Mouse (Mus musculus) limb, embryonic 15.5 days (tissue): ENCODE data around the gene Tcf7l1. TPM values are rescaled to one million over a fixed set of nuclear protein-coding genes. Genes with fewer than 3 reads are reported as not detected.

Source experiments
- ATAC-seq: fragments of 200-750 bp; cut with Nextera tagmentation; 2 replicates; pipeline ENCODE4 v1.8.0; 2017; ENCODE audit warnings: low read depth, moderate TSS enrichment; ENCODE audit not compliant: insufficient number of reproducible peaks, low FRiP score, low TSS enrichment
- H3K27ac ChIP-seq: fragments of 300-500 bp; sonication (generic); 2 replicates; pipeline ENCODE4 v1.5.1; 2015; ENCODE audit warnings: moderate library complexity, mild to moderate bottlenecking, inconsistent platforms
- H3K27me3 ChIP-seq: fragments of 300-500 bp; sonication (generic); 2 replicates; pipeline ENCODE4 v1.6.1; 2015; ENCODE audit warnings: inconsistent platforms
- H3K36me3 ChIP-seq: fragments of 300-500 bp; sonication (generic); 2 replicates; pipeline ENCODE4 v1.6.1; 2015; ENCODE audit warnings: inconsistent platforms
- H3K4me1 ChIP-seq: fragments of 300-500 bp; sonication (generic); 2 replicates; pipeline ENCODE4 v1.6.1; 2015; ENCODE audit warnings: inconsistent platforms
- H3K4me2 ChIP-seq: fragments of 300-500 bp; sonication (generic); 2 replicates; pipeline ENCODE4 v1.6.1; 2015; ENCODE audit warnings: mild to moderate bottlenecking, inconsistent platforms
- H3K4me3 ChIP-seq: fragments of 300-500 bp; sonication (generic); 2 replicates; pipeline ENCODE4 v1.5.1; 2015; ENCODE audit warnings: mild to moderate bottlenecking, inconsistent platforms
- H3K9ac ChIP-seq: fragments of 300-500 bp; sonication (generic); 2 replicates; pipeline ENCODE4 v1.6.1; 2015; ENCODE audit warnings: inconsistent platforms
- H3K9me3 ChIP-seq: fragments of 300-500 bp; sonication (generic); 2 replicates; pipeline ENCODE4 v1.6.1; 2016; ENCODE audit warnings: inconsistent platforms
- WGBS: fragments of 180-500 bp; shearing (Covaris S2); methylation state at CpG from one replicate; pipeline ENCODE4 v1.1.7; 2015; 5-methylcytosine and 5-hydroxymethylcytosine counted together
- polyA plus RNA-seq: library from polyadenylated mRNA; unstranded; fragments of >200 nt; fragmentation: Nextera tagmentation; extraction: Ambion mirVana; gene quantifications from 2 replicates; pipeline ENCODE4 v1.2.1, GENCODE M21; 2015

The Tcf7l1 gene
- polyA plus RNA-seq, 1 experiment from 2014 or later, result 39.0 TPM

DNA sequence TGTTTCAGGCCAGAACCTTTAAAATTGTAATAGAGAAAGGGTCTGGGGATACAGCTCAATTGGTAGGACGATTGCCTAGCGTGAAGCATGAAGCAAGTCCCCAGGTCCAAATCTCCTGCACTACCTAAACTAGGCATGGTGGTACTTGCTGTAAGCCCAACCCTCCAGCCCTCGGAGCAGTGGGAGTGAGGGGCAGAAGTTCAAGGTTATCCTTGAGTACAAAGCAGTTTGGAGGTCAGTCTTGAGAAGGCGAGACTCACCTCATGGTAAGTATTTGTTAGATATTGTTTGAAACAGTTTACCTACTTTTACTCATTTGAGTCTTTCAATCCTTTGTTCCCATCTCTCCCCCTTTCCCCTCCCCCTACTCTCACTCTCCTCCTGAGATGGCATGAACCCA is 65.9 kb downstream of the Tcf7l1 start:
- Histone ChIP-seq H3K4me3 (no peak overlapping the region), H3K36me3 (no peaks in the 10 kb centered on the region), H3K27me3 (no peaks in the 10 kb centered on the region), H3K9me3 (no peaks in the 10 kb centered on the region), H3K4me2 (no peak overlapping the region), H3K9ac (no peak overlapping the region), H3K4me1 (peaks cover 66% of the 10 kb centered on the region), H3K27ac (no peak overlapping the region)
- WGBS, result 70% methylated on average over 4 of the region's 4 CpGs
- ATAC-seq, result no peak

DNA sequence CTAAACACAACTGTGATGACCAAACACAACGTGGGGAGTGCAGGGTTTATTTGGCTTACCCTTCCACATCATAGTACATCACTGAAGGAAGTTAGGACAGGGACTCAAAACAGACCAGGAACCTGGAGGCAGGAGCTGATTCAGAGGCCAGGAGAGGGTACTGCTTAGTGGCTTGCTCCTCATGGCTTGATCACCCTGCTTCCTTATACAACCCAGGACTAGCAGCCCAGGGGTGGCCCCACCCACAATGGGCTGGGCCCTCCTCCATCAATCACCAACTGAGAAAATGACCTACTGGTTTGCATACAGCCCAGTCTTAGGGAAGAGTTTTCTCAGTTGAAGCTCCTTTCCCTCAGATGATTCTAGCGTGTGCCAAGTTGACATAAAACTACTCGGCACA is 68.2 kb downstream of the Tcf7l1 start:
- H3K4me2 ChIP-seq, result no peak overlapping the region
- H3K27me3 ChIP-seq, result no peaks in the 10 kb centered on the region
- no peaks in the 10 kb centered on the region for H3K9me3 ChIP-seq
- peaks cover 62% of the 10 kb centered on the region for H3K4me1 ChIP-seq
- no peak overlapping the region for H3K9ac ChIP-seq
- no peaks in the 10 kb centered on the region for H3K36me3 ChIP-seq
- no peak for ATAC-seq
- no peak overlapping the region; the same call in 1 of the 2 replicates for H3K27ac ChIP-seq
- WGBS, result 56% methylated on average over 3 of the region's 3 CpGs
- no peak overlapping the region for H3K4me3 ChIP-seq

DNA sequence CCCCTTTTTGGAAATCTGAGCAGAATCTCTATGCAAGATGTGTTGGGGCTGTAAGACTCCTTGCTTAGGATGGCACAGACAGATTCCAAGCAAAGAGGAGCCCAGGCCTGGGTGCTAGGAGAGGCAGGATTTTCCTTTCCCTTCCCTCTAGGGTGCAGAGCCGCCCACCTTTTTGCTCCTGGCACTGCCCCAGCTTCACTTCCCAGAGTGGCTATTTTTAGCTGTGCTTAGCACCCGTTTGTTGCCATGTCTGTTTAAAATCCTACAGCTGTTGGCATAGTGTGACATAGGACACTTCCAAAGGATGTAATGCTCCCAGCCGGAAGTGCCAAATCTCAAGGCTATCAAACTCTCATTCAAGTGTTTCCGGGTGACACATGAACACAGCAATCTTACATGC is 74.3 kb downstream of the Tcf7l1 start:
- 24% methylated on average over 4 of the region's 4 CpGs for WGBS
- Histone ChIP-seq H3K27ac (peak overlapping the region; percentile 50; the same call in 1 of the 2 replicates), H3K27me3 (no peaks in the 10 kb centered on the region), H3K4me3 (no peak overlapping the region), H3K36me3 (no peaks in the 10 kb centered on the region), H3K4me2 (no peak overlapping the region), H3K9ac (no peak overlapping the region), H3K9me3 (no peaks in the 10 kb centered on the region), H3K4me1 (peaks cover 57% of the 10 kb centered on the region)
- no peak for ATAC-seq

DNA sequence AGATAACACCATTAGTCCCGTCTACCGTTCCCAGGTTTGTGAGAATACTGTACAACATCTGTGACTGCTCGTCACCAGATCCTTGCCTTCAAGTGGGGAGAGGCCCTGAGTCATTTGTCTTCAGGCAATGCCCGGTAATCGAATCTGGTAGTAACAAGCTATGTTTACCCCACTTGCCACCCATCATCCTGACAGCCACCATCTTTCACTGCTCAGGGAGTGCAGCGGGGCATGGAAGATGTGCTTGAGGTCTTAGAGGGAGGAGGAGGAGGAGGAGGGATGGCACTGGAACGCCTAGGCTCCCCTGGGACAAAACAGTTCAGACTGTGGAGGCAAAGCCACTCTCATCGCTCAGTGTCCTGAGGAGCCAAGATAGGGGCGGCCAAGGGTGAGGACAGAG is 74.8 kb downstream of the Tcf7l1 start:
- Histone ChIP-seq H3K27me3 (no peaks in the 10 kb centered on the region), H3K36me3 (no peaks in the 10 kb centered on the region), H3K4me3 (no peak overlapping the region), H3K9ac (no peak overlapping the region), H3K4me2 (no peak overlapping the region), H3K9me3 (no peaks in the 10 kb centered on the region), H3K4me1 (peaks cover 53% of the 10 kb centered on the region), H3K27ac (peak overlapping the region; percentile 50; the same call in 1 of the 2 replicates)
- WGBS, result 36% methylated on average over 9 of the region's 9 CpGs
- no peak for ATAC-seq

DNA sequence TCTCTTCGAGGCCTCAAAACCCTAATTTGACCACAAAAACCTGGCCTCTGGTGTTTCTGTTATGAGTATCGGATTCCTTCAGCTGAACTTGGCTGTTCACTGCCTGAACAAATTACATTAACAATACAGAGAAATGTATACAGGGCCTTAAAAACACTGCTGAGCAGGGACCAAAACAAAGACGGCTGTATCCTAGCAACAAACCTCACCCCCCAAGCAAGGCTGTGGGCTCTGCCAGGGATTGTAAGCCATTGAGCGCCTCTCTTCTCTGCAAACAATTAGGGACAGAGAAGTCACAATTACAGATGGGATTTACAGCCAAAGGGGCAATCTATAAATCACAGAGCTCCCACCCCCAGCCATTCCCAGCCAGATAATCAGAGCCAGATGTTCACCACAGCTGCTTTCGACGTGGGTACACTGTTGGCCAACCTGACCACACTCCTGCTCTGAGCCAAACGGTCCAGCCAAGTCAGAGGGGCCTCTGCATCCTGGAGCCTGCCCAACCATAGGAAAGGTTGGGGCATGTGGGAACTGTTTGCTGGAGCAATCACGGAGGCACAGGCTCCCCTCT is 77.5 kb downstream of the Tcf7l1 start:
- peak overlapping the region; percentile 89 for H3K27ac ChIP-seq
- no peak overlapping the region for H3K4me3 ChIP-seq
- 0 out of 2 replicates have a peak overlapping the region, but pooled peaks have one; percentile 12 for H3K4me2 ChIP-seq
- peaks cover 52% of the 10 kb centered on the region for H3K4me1 ChIP-seq
- no peaks in the 10 kb centered on the region for H3K36me3 ChIP-seq
- no peak overlapping the region for H3K9ac ChIP-seq
- no peaks in the 10 kb centered on the region for H3K9me3 ChIP-seq
- peak; percentile 90 for ATAC-seq
- 9% methylated on average over 8 of the region's 8 CpGs for WGBS
- H3K27me3 ChIP-seq, result no peaks in the 10 kb centered on the region

DNA sequence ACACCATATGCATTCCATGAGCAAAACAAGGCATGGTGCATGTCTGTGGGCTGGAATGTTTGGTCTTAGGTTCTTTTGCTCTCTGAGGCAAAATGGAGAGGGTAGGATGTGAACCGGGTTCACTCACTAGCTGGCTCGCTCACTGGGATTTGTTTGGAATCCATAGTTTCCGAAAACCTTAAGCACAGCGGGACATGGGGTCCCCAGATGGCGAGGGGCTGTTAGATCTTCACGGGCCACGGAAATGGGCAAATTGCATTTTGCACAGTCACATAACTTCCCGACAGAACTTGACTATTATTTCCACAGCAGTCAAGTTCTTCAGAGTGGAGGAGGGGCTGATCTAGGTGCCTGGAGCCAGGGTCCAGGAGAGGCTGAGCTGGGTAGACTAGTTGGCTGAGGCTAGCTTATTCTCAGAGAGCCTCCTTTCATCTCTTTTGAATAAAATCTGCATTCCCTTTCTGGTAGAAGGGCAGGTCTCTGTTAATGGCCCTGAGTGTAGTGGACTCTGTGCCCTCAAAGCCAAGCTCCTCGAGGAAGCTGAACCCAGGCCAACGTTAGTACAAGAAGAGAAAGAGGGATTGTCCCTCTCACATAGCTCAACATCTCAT is 78.1 kb downstream of the Tcf7l1 start:
- WGBS, result 23% methylated on average over 10 of the region's 10 CpGs
- Histone ChIP-seq H3K27me3 (no peaks in the 10 kb centered on the region), H3K36me3 (no peaks in the 10 kb centered on the region), H3K4me1 (peaks cover 56% of the 10 kb centered on the region), H3K4me3 (no peak overlapping the region), H3K4me2 (peak overlapping the region; percentile 12; the same call in 1 of the 2 replicates), H3K9ac (no peak overlapping the region), H3K9me3 (no peaks in the 10 kb centered on the region), H3K27ac (peak overlapping the region; percentile 89)
- peak; percentile 16; the same call in 1 of the 2 replicates for ATAC-seq

DNA sequence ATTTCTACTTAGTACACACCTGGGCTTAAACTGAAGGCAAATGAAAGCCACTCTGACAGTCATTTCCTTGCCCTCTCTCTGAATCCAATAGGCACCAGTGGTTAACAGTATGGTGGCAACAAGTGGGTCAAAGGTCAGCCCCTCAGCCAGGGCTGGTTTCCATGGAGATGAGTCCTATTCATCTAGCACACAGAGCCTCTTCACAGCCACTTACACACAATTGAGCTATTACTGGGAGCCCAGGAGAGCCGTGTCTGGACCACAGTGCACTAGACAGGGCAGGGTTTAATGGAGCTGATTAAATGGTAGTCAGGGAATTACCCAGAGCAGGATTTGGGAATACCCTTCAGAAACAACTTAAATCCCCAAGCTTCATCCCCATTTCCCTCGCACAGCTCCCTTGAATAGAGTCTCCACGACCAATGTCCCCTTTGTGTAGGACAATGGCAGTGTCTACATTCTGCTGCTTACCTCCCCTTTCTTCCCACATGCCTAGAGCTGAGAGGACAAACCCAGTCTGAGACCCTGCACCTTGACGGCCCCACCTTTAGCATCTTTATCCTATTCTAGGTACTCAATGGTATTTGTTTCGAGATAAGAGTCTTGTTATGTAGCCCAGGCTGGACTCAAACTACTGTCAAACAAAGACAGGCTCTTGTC is 89.5 kb downstream of the Tcf7l1 start:
- Histone ChIP-seq H3K27me3 (no peaks in the 10 kb centered on the region), H3K36me3 (no peaks in the 10 kb centered on the region; the same call in 1 of the 2 replicates), H3K9ac (no peak overlapping the region), H3K4me1 (peaks cover 39% of the 10 kb centered on the region), H3K4me3 (no peak overlapping the region), H3K4me2 (no peak overlapping the region), H3K9me3 (no peaks in the 10 kb centered on the region), H3K27ac (no peak overlapping the region)
- WGBS, result 81% methylated on average over 5 of the region's 5 CpGs
- no peak for ATAC-seq

DNA sequence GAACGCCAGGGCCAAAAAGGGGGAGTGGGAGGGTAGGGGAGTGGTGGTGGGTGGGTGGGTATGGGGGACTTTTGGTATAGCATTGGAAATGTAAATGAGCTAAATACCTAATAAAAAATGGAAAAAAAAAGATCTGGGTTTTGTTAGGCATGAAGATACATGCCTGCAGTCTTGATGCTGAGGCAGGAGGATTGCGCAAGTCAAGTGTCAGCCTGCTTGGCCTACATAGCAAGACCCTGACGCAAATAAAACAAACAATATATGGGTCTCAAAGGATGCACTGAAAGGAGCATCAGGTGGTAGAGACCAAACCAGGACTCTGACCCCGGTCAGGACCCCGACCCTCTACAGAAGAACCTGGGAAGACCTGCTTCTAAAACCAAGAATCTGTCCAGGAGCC is 90.5 kb downstream of the Tcf7l1 start:
- ATAC-seq, result no peak
- 94% methylated on average over 5 of the region's 5 CpGs for WGBS
- H3K27me3 ChIP-seq, result no peaks in the 10 kb centered on the region
- H3K36me3 ChIP-seq, result no peaks in the 10 kb centered on the region; the same call in 1 of the 2 replicates
- H3K9ac ChIP-seq, result no peak overlapping the region
- H3K4me1 ChIP-seq, result peaks cover 42% of the 10 kb centered on the region
- H3K4me3 ChIP-seq, result no peak overlapping the region
- no peaks in the 10 kb centered on the region for H3K9me3 ChIP-seq
- no peak overlapping the region for H3K27ac ChIP-seq
- H3K4me2 ChIP-seq, result no peak overlapping the region

DNA sequence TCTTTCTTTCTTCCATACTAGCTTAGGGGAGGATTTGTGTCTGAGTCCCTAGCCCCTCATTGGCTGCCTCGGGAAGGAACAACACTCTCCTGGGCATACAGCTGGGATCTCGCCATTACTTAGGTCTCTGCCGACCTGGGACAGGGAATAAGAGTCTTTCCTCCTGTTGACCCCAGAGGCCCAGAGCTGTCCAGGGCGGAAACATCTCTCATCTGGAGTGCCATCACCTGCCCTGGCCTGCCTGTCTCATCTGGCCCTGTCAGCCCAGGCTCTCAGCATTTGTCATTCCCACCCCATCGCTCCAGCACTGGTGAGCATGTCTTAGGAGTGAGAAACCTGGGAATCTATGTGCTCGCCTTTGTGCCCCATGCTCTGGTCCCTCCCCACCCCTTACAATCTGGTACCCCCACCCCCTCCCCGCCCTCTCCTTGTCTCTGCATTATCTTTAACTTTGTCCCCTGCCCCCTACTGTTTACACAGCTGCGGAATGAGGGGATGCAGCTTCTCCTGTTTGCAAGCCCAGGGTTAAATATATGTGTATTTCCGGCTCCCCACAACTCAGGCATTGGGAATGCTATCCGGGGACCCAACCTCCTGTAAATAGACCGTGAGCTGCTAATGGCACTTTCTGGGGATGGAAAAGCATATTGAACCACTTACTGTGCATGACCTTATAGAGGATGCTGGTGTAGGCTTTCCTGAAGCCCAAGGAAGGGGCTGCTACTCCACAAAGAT is 92.3 kb downstream of the Tcf7l1 start:
- Histone ChIP-seq H3K4me3 (no peak overlapping the region), H3K9ac (no peak overlapping the region), H3K36me3 (no peaks in the 10 kb centered on the region; the same call in 1 of the 2 replicates), H3K4me2 (no peak overlapping the region), H3K4me1 (peaks cover 60% of the 10 kb centered on the region), H3K27me3 (no peaks in the 10 kb centered on the region), H3K9me3 (no peaks in the 10 kb centered on the region), H3K27ac (peak overlapping the region; percentile 24; the same call in 1 of the 2 replicates)
- no peak for ATAC-seq
- WGBS, result 33% methylated on average over 11 of the region's 11 CpGs

DNA sequence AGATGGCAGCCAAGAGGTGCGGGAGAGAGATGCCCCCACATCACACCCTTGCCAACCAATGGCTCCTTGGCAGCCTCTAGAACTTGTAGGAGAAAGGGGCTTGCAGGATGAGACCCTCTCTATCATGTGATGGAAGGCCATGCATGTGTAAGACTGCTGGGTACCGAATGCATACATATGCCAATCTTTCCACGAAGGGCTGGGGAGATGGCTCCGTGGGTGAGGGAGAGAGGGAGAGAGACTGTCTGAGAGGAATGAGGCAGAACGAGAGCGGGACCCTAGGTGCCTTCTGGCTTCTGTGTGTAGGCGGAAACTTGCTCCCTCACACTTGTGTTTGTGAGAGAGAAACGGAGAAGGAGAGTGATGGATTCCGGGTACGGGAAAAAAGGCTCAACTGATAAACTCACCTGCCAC is 94.3 kb downstream of the Tcf7l1 start:
- no peaks in the 10 kb centered on the region for H3K36me3 ChIP-seq
- H3K9ac ChIP-seq, result no peak overlapping the region
- peak overlapping the region; percentile 67 for H3K27ac ChIP-seq
- no peak overlapping the region for H3K4me3 ChIP-seq
- H3K27me3 ChIP-seq, result no peaks in the 10 kb centered on the region
- H3K9me3 ChIP-seq, result no peaks in the 10 kb centered on the region
- ATAC-seq, result no peak
- peaks cover 78% of the 10 kb centered on the region for H3K4me1 ChIP-seq
- H3K4me2 ChIP-seq, result no peak overlapping the region
- 60% methylated on average over 10 of the region's 10 CpGs for WGBS

DNA sequence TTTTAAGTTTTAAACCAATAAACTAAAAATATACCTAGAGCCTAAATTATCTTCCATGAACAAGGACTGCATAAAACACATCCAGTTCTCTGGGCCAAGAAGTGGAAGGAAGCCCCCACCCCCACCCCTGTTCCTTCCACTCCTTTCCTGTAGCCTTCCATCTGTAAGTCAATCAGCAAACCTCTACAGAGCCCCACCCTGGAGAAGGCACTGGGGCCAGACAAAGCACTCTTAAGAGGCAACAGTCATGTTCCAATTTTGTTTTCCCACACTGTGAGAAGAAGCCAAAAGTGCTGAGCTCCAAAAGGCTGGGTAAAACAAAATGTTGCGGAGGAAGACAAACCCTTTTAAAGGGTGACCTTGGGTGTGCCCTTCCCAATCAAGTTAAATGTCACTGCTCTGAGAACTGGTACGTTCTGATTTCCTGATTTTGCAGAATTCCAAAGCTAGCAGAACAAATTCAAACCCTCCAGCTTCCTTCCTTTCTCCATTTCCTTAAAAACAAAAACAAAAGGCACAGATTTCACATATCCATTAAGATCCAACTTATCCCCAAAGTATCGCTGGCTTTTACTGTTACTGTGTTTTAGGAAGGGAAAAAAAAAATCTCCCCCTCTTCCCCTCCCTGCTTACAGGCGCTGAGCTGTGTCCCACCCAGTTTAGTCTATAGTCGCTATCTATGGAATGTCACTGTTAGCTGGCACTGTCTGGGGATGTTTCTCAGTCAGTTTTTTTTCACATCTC is 94.8 kb downstream of the Tcf7l1 start:
- Histone ChIP-seq H3K27ac (peak overlapping the region; percentile 67), H3K4me3 (no peak overlapping the region), H3K36me3 (no peaks in the 10 kb centered on the region), H3K4me1 (peaks cover 84% of the 10 kb centered on the region), H3K4me2 (no peak overlapping the region), H3K27me3 (no peaks in the 10 kb centered on the region), H3K9ac (no peak overlapping the region), H3K9me3 (no peaks in the 10 kb centered on the region)
- WGBS, result 37% methylated on average over 5 of the region's 5 CpGs
- ATAC-seq, result no peak
